Mouse (Mus musculus) heart, embryonic 10.5 days (tissue): ENCODE results near the gene Mkrn1. TPM values are rescaled to one million over a fixed set of nuclear protein-coding genes. Genes with fewer than 3 reads are reported as not detected.
"Not testable (repeated sequence)": the region's sequence is repeated elsewhere in the genome, so short reads cannot be mapped to it uniquely, and the experiment has no call there.

ENCODE experiments used
- DNase-seq: peaks from one replicate; pipeline ENCODE4 v3.0.0-alpha.2; 2017; ENCODE audit warnings: low spot score
- H3K27ac ChIP-seq: fragments of 300-500 bp; sonication (generic); 2 replicates; pipeline ENCODE4 v1.5.1; 2016; ENCODE audit warnings: mild to moderate bottlenecking
- H3K27me3 ChIP-seq: fragments of 300-500 bp; sonication (generic); 2 replicates; pipeline ENCODE4 v1.6.1; 2016; ENCODE audit warnings: mild to moderate bottlenecking; ENCODE audit not compliant: poor library complexity, insufficient read depth, severe bottlenecking
- H3K36me3 ChIP-seq: fragments of 300-500 bp; sonication (generic); 2 replicates; pipeline ENCODE4 v1.6.1; 2016; ENCODE audit warnings: mild to moderate bottlenecking, moderate library complexity
- H3K4me1 ChIP-seq: fragments of 300-500 bp; sonication (generic); 2 replicates; pipeline ENCODE4 v1.6.1; 2016; ENCODE audit warnings: mild to moderate bottlenecking
- H3K4me3 ChIP-seq: fragments of 300-500 bp; sonication (generic); 2 replicates; pipeline ENCODE4 v1.5.1; 2016; ENCODE audit warnings: mild to moderate bottlenecking, moderate library complexity
- H3K9me3 ChIP-seq: fragments of 300-500 bp; sonication (generic); 2 replicates; pipeline ENCODE4 v1.6.1; 2016; ENCODE audit warnings: mild to moderate bottlenecking, moderate library complexity
- WGBS: fragments of 180-500 bp; shearing (Covaris S2); methylation state at CpG from one replicate; pipeline ENCODE4 v1.1.7; 2016; 5-methylcytosine and 5-hydroxymethylcytosine counted together
- polyA plus RNA-seq: library from polyadenylated mRNA; unstranded; fragments of >200 nt; fragmentation: Nextera tagmentation; extraction: Ambion mirVana; gene quantifications from 2 replicates; pipeline ENCODE4 v1.2.1, GENCODE M21; 2016

Gene Mkrn1
- polyA plus RNA-seq, 1 experiment from 2014 or later: 34.2 TPM

GRCm38 (mm10) chr6:39442786-39443287 lies 22.6 kb upstream of the Mkrn1 start:
- no peak overlapping the region for H3K4me3 ChIP-seq

GRCm38 (mm10) chr6:39440207-39440606 lies 19.9 kb upstream of the Mkrn1 start:
- no peaks in the 10 kb centered on the region for H3K36me3 ChIP-seq
- H3K9me3 ChIP-seq: no peaks in the 10 kb centered on the region
- H3K4me1 ChIP-seq: no peaks in the 10 kb centered on the region
- no peak overlapping the region for H3K4me3 ChIP-seq
- no peaks in the 10 kb centered on the region for H3K27me3 ChIP-seq
- H3K27ac ChIP-seq: no peak overlapping the region
- DNase-seq: no peak

More at GRCm38 (mm10) chr6:39442786-39443287, 22.6 kb upstream of the Mkrn1 start:
- H3K9me3 ChIP-seq: no peaks in the 10 kb centered on the region
- no peak overlapping the region for H3K27ac ChIP-seq
- no peaks in the 10 kb centered on the region for H3K4me1 ChIP-seq
- H3K36me3 ChIP-seq: no peaks in the 10 kb centered on the region
- no peak for DNase-seq
- no peaks in the 10 kb centered on the region for H3K27me3 ChIP-seq

GRCm38 (mm10) chr6:39437519-39437918 lies 17.3 kb upstream of the Mkrn1 start:
- WGBS: 88% methylated on average over 6 of the region's 6 CpGs
- not testable (repeated sequence) for DNase-seq, H3K4me3 ChIP-seq, H3K36me3 ChIP-seq, H3K27me3 ChIP-seq, H3K9me3 ChIP-seq, H3K4me1 ChIP-seq, H3K27ac ChIP-seq

GRCm38 (mm10) chr6:39435875-39436274 lies 15.6 kb upstream of the Mkrn1 start:
- no peak overlapping the region for H3K27ac ChIP-seq
- no peaks in the 10 kb centered on the region for H3K9me3 ChIP-seq
- H3K4me3 ChIP-seq: no peak overlapping the region
- no peak for DNase-seq
- H3K27me3 ChIP-seq: no peaks in the 10 kb centered on the region
- no peaks in the 10 kb centered on the region for H3K4me1 ChIP-seq
- no peaks in the 10 kb centered on the region for H3K36me3 ChIP-seq
- 82% methylated on average over 5 of the region's 5 CpGs for WGBS

- Histone ChIP-seq H3K4me3 (no peak overlapping the region), H3K9me3 (no peaks in the 10 kb centered on the region), H3K4me1 (no peaks in the 10 kb centered on the region), H3K27me3 (no peaks in the 10 kb centered on the region), H3K27ac (no peak overlapping the region), H3K36me3 (no peaks in the 10 kb centered on the region)
- DNase-seq: no peak
- WGBS: 74% methylated on average over 2 of the region's 2 CpGs
These were observed 14.7 kb upstream of the Mkrn1 start for GRCm38 (mm10) chr6:39434886-39435492.

- H3K27ac ChIP-seq: no peak overlapping the region
- H3K4me3 ChIP-seq: no peak overlapping the region
- no peaks in the 10 kb centered on the region for H3K27me3 ChIP-seq
- 62% methylated on average over 2 of the region's 2 CpGs for WGBS
- H3K9me3 ChIP-seq: no peaks in the 10 kb centered on the region
- no peaks in the 10 kb centered on the region for H3K4me1 ChIP-seq
- no peak for DNase-seq
- no peaks in the 10 kb centered on the region for H3K36me3 ChIP-seq
These were observed 14.0 kb upstream of the Mkrn1 start for GRCm38 (mm10) chr6:39434111-39434885.

- no peaks in the 10 kb centered on the region for H3K4me1 ChIP-seq
- H3K27ac ChIP-seq: no peak overlapping the region
- H3K27me3 ChIP-seq: no peaks in the 10 kb centered on the region
- no peak overlapping the region for H3K4me3 ChIP-seq
- no peak for DNase-seq
- H3K9me3 ChIP-seq: no peaks in the 10 kb centered on the region
- H3K36me3 ChIP-seq: no peaks in the 10 kb centered on the region
These were observed 13.4 kb upstream of the Mkrn1 start for GRCm38 (mm10) chr6:39433701-39434100.

- H3K36me3 ChIP-seq: no peaks in the 10 kb centered on the region
- H3K4me1 ChIP-seq: no peaks in the 10 kb centered on the region
- WGBS: 91% methylated on average over 4 of the region's 4 CpGs
- no peak overlapping the region for H3K4me3 ChIP-seq
- no peak overlapping the region for H3K27ac ChIP-seq
- H3K9me3 ChIP-seq: no peaks in the 10 kb centered on the region
- DNase-seq: no peak
- no peaks in the 10 kb centered on the region for H3K27me3 ChIP-seq
These were observed 12.9 kb upstream of the Mkrn1 start for GRCm38 (mm10) chr6:39433174-39433573.

- WGBS: 71% methylated on average over 11 of the region's 11 CpGs
These were observed 10.5 kb upstream of the Mkrn1 start for GRCm38 (mm10) chr6:39430722-39431121.

GRCm38 (mm10) chr6:39429007-39429788 lies 8.9 kb upstream of the Mkrn1 start:
- H3K4me1 ChIP-seq: no peaks in the 10 kb centered on the region
- H3K9me3 ChIP-seq: no peaks in the 10 kb centered on the region
- no peak overlapping the region for H3K4me3 ChIP-seq
- no peaks in the 10 kb centered on the region for H3K36me3 ChIP-seq
- no peak for DNase-seq
- H3K27me3 ChIP-seq: no peaks in the 10 kb centered on the region
- H3K27ac ChIP-seq: 0 out of 2 replicates have a peak overlapping the region, but pooled peaks have one; percentile 22
- WGBS: 56% methylated on average over 6 of the region's 6 CpGs

More at GRCm38 (mm10) chr6:39430722-39431121, 10.5 kb upstream of the Mkrn1 start:
- H3K27me3 ChIP-seq: no peaks in the 10 kb centered on the region
- no peak overlapping the region for H3K4me3 ChIP-seq
- H3K9me3 ChIP-seq: no peaks in the 10 kb centered on the region
- H3K36me3 ChIP-seq: no peaks in the 10 kb centered on the region
- H3K27ac ChIP-seq: no peak overlapping the region
- DNase-seq: no peak
- no peaks in the 10 kb centered on the region for H3K4me1 ChIP-seq

- Histone ChIP-seq H3K4me1 (no peaks in the 10 kb centered on the region), H3K36me3 (no peaks in the 10 kb centered on the region), H3K4me3 (no peak overlapping the region), H3K9me3 (no peaks in the 10 kb centered on the region), H3K27ac (no peak overlapping the region), H3K27me3 (0 out of 2 replicates have a peak, but pooled peaks cover 8% of the 10 kb centered on the region)
- no peak for DNase-seq
- WGBS: 68% methylated on average over 4 of the region's 4 CpGs
These were observed 7.2 kb upstream of the Mkrn1 start for GRCm38 (mm10) chr6:39427276-39428003.

- Histone ChIP-seq H3K27me3 (peaks cover 12% of the 10 kb centered on the region; the same call in 1 of the 2 replicates), H3K27ac (no peak overlapping the region), H3K36me3 (no peaks in the 10 kb centered on the region), H3K9me3 (no peaks in the 10 kb centered on the region), H3K4me1 (no peaks in the 10 kb centered on the region), H3K4me3 (no peak overlapping the region)
- DNase-seq: no peak
- WGBS: 81% methylated on average over 4 of the region's 4 CpGs
These were observed 6.5 kb upstream of the Mkrn1 start for GRCm38 (mm10) chr6:39426725-39427124.
